Mouse (Mus musculus) ES-E14 (cell line): ENCODE measurements around the gene Sigmar1.
"Not testable (repeated sequence)": the region's sequence is repeated elsewhere in the genome, so short reads cannot be mapped to it uniquely, and the experiment has no call there.

Experiments
- CHD2 ChIP-seq: IDR thresholded peaks from 2 replicates; pipeline ENCODE4 v1.6.1; 2014; ENCODE audit warnings: mild to moderate bottlenecking, low read depth, low read length, inconsistent platforms
- HCFC1 ChIP-seq: IDR thresholded peaks from 2 replicates; pipeline ENCODE4 v1.6.1; 2012; ENCODE audit warnings: low read length, inconsistent platforms, borderline replicate concordance; ENCODE audit not compliant: insufficient read depth
- MAFK ChIP-seq: IDR thresholded peaks from 2 replicates; pipeline ENCODE4 v1.6.1; 2014; ENCODE audit warnings: mild to moderate bottlenecking, low read depth, low read length, inconsistent platforms; ENCODE audit not compliant: insufficient read depth
- ZC3H11A ChIP-seq: IDR thresholded peaks from 2 replicates; pipeline ENCODE4 v1.6.1; 2012; ENCODE audit warnings: low read depth, mild to moderate bottlenecking, inconsistent platforms, low read length, borderline replicate concordance
- ZNF384 ChIP-seq: IDR thresholded peaks from 2 replicates; pipeline ENCODE4 v1.6.1; 2012; ENCODE audit warnings: low read depth, low read length, inconsistent platforms

GRCm38 (mm10) chr4:41700224-41700623 lies 55.7 kb downstream of the Sigmar1 start:
- TF ChIP-seq CHD2, MAFK, ZC3H11A, HCFC1, ZNF384: not testable (repeated sequence)
